Mouse (Mus musculus): Measurements from ENCODE around the gene Mgat4b. TPM values are rescaled to one million over a fixed set of nuclear protein-coding genes. Genes with fewer than 3 reads are reported as not detected.

Mgat4b gene
- polyA plus RNA-seq, 1 experiment = 89.2 TPM

DNA sequence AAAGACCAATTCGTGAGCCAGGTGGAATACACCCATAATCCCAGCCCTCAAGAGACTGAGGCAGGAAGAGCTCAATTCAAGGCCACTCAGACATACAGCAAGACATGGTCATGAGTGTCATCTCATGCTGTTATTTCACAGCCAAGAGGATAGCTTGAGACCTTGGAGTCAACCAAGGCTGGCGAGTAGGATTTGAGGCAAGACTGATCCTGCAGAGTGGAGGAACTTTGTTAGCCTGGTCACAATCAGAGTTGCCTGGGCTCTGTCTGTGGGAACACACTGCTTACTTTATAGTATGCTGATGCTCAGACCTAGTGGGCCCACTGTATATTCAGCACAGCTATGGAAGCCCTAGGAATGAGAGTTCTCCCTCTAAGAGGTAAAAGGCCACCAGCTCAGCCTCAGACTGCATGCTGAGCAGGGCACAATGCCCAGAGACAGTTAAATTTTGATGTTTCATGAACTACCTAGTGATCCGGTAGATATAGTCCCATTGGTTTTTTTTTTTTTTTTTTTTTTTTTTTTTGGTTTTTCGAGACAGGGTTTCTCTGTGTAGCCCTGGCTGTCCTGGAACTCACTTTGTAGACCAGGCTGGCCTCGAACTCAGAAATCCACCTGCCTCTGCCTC, 12.4 kb upstream of the Mgat4b start:
- Histone ChIP-seq H3K79me2 (ENCODE audit: control insufficient read depth, insufficient read depth) (no peaks in the 10 kb centered on the region), H3K36me3 (ENCODE audit: control insufficient read depth, insufficient read depth) (peaks cover 50% of the 10 kb centered on the region), H3ac (ENCODE audit: control insufficient read depth, insufficient read length) (no peak overlapping the region), H3K4me3 (no peak overlapping the region), H3K27me3 (ENCODE audit: control insufficient read depth, insufficient read depth, insufficient read length) (no peaks in the 10 kb centered on the region), H3K4me2 (ENCODE audit: low read depth) (no peak overlapping the region)
- no peak for TF ChIP-seq SRF (IDR thresholded peaks at IDR 0.05; ENCODE audit: control insufficient read depth, insufficient read length, low read depth)
- TF ChIP-seq POLR2AphosphoS2 (IDR thresholded peaks at IDR 0.05; ENCODE audit: insufficient read length, low read depth) = peak; percentile 93
- TF ChIP-seq POLR2A (IDR thresholded peaks at IDR 0.05; ENCODE audit: insufficient read length, low read depth) = peak; percentile 48
- no peak for TF ChIP-seq E2F4 (IDR thresholded peaks at IDR 0.05; ENCODE audit: insufficient read depth)

DNA sequence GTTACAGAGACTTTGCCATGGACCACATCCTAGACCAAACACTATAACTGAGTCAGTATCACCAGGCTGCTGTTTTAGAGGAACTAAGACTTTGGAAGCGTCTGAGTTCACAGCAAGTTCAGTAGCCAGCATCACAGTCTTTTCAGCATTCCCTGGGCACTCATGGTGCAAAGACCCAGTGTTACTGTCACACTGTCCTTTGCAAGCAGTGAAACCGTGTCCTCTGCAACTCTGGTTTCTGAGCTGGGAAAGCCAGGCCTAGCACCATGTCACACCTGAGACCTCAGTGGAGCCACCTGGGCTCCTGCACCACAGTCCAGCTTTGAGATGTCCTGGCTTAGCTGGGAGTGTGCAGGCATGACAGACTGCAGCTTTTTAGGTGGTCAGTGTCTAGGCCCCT, 11.8 kb upstream of the Mgat4b start:
- H3K36me3 ChIP-seq (ENCODE audit: control insufficient read depth, insufficient read depth) = peaks cover 51% of the 10 kb centered on the region
- no peaks in the 10 kb centered on the region for H3K27me3 ChIP-seq (ENCODE audit: control insufficient read depth, insufficient read depth, insufficient read length)
- no peaks in the 10 kb centered on the region for H3K79me2 ChIP-seq (ENCODE audit: control insufficient read depth, insufficient read depth)
- no peak overlapping the region for H3ac ChIP-seq (ENCODE audit: control insufficient read depth, insufficient read length)
- H3K4me2 ChIP-seq (ENCODE audit: low read depth) = no peak overlapping the region
- H3K4me3 ChIP-seq = no peak overlapping the region
- TF ChIP-seq CEBPB (IDR thresholded peaks at IDR 0.05; ENCODE audit: insufficient read depth, poor library complexity, severe bottlenecking) = no peak
- TF ChIP-seq SRF (IDR thresholded peaks at IDR 0.05; ENCODE audit: control insufficient read depth, insufficient read length, low read depth) = no peak
- TF ChIP-seq USF1 (IDR thresholded peaks at IDR 0.05; ENCODE audit: low read depth) = no peak
- TF ChIP-seq TCF12 (IDR thresholded peaks at IDR 0.05; ENCODE audit: insufficient read depth, poor library complexity, severe bottlenecking) = no peak
- no peak for TF ChIP-seq MYOG (IDR thresholded peaks at IDR 0.05; ENCODE audit: control insufficient read depth in 1 of 3, insufficient read depth in 1 of 3, insufficient read length in 2 of 3, low read depth in 2 of 3)
- TF ChIP-seq REST (IDR thresholded peaks at IDR 0.05; ENCODE audit: insufficient read depth, insufficient read length) = no peak
- TF ChIP-seq TCF3 (IDR thresholded peaks at IDR 0.05; ENCODE audit: insufficient read length, low read depth) = no peak
- peak; percentile 86 for TF ChIP-seq POLR2AphosphoS2 (IDR thresholded peaks at IDR 0.05; ENCODE audit: insufficient read length, low read depth)
- peak; percentile 54 for TF ChIP-seq POLR2A (IDR thresholded peaks at IDR 0.05; ENCODE audit: insufficient read length, low read depth)
- TF ChIP-seq E2F4 (IDR thresholded peaks at IDR 0.05; ENCODE audit: insufficient read depth) = no peak

- Histone ChIP-seq H3ac (ENCODE audit: control insufficient read depth, insufficient read length) (no peak overlapping the region), H3K27me3 (ENCODE audit: control insufficient read depth, insufficient read depth, insufficient read length) (no peaks in the 10 kb centered on the region), H3K4me2 (ENCODE audit: low read depth) (no peak overlapping the region), H3K79me2 (ENCODE audit: control insufficient read depth, insufficient read depth) (peaks cover 11% of the 10 kb centered on the region), H3K36me3 (ENCODE audit: control insufficient read depth, insufficient read depth) (peaks cover 68% of the 10 kb centered on the region), H3K4me3 (no peak overlapping the region)
- TF ChIP-seq MAX (IDR thresholded peaks at IDR 0.05; ENCODE audit: low read depth) (no peak), POLR2A (IDR thresholded peaks at IDR 0.05; ENCODE audit: insufficient read length, low read depth) (peak; percentile 33)
These were observed 10.1 kb upstream of the Mgat4b start for GRCm38 (mm10) chr11:50200613-50201012.

DNA sequence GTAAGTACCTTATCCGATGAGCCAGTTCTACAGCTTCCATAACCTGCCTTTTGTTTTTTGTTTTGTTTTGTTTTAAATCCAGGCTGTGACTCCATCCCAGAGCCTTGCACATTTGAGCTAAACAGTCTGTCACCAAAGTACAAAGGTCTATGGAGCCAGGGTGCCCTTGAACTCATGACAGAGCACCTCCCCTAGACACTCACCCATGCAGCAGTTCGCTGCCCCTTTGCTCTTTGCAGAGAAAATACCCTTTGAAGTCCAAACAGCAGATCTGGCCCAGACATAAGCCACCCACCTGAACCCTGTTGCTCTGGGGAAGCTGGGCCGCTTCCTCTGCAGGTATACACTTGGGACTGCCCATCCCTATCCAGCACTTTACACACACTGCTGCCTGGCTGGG, 9.1 kb upstream of the Mgat4b start:
- no peak overlapping the region for H3ac ChIP-seq (ENCODE audit: control insufficient read depth, insufficient read length)
- H3K79me2 ChIP-seq (ENCODE audit: control insufficient read depth, insufficient read depth) = peaks cover 21% of the 10 kb centered on the region
- no peaks in the 10 kb centered on the region for H3K27me3 ChIP-seq (ENCODE audit: control insufficient read depth, insufficient read depth, insufficient read length)
- no peak overlapping the region for H3K4me3 ChIP-seq
- TF ChIP-seq TCF3 (IDR thresholded peaks at IDR 0.05; ENCODE audit: insufficient read length, low read depth) (no peak), E2F4 (IDR thresholded peaks at IDR 0.05; ENCODE audit: insufficient read depth) (no peak), SRF (IDR thresholded peaks at IDR 0.05; ENCODE audit: control insufficient read depth, insufficient read length, low read depth) (no peak), MAX (IDR thresholded peaks at IDR 0.05; ENCODE audit: low read depth) (no peak), MYOD1 (IDR thresholded peaks at IDR 0.05; ENCODE audit: control insufficient read depth in 1 of 3, insufficient read length in 2 of 3, low read depth in 2 of 3) (no peak), MYOG (IDR thresholded peaks at IDR 0.05; ENCODE audit: control insufficient read depth in 1 of 3, insufficient read depth in 1 of 3, insufficient read length in 2 of 3, low read depth in 2 of 3) (no peak), REST (IDR thresholded peaks at IDR 0.05; ENCODE audit: insufficient read depth, insufficient read length) (no peak), POLR2A (IDR thresholded peaks at IDR 0.05; ENCODE audit: insufficient read length, low read depth) (peak; percentile 45), TCF12 (IDR thresholded peaks at IDR 0.05; ENCODE audit: insufficient read depth, poor library complexity, severe bottlenecking) (no peak), USF1 (IDR thresholded peaks at IDR 0.05; ENCODE audit: low read depth) (no peak), CEBPB (IDR thresholded peaks at IDR 0.05; ENCODE audit: insufficient read depth, poor library complexity, severe bottlenecking) (no peak), POLR2AphosphoS2 (IDR thresholded peaks at IDR 0.05; ENCODE audit: insufficient read length, low read depth) (peak; percentile 33)
- H3K36me3 ChIP-seq (ENCODE audit: control insufficient read depth, insufficient read depth) = peaks cover 78% of the 10 kb centered on the region
- no peak overlapping the region for H3K4me2 ChIP-seq (ENCODE audit: low read depth)

- H3K79me2 ChIP-seq (ENCODE audit: control insufficient read depth, insufficient read depth) = peaks cover 38% of the 10 kb centered on the region
- H3K4me3 ChIP-seq = no peak overlapping the region
- no peak overlapping the region for H3K4me2 ChIP-seq (ENCODE audit: low read depth)
- H3K36me3 ChIP-seq (ENCODE audit: control insufficient read depth, insufficient read depth) = peaks cover 91% of the 10 kb centered on the region
- H3K27me3 ChIP-seq (ENCODE audit: control insufficient read depth, insufficient read depth, insufficient read length) = no peaks in the 10 kb centered on the region
- peak; percentile 80 for TF ChIP-seq POLR2AphosphoS2 (IDR thresholded peaks at IDR 0.05; ENCODE audit: insufficient read length, low read depth)
- TF ChIP-seq POLR2A (IDR thresholded peaks at IDR 0.05; ENCODE audit: insufficient read length, low read depth) = peak; percentile 50
- no peak for TF ChIP-seq MAX (IDR thresholded peaks at IDR 0.05; ENCODE audit: low read depth)
- no peak overlapping the region for H3ac ChIP-seq (ENCODE audit: control insufficient read depth, insufficient read length)
These were observed 7.3 kb upstream of the Mgat4b start for GRCm38 (mm10) chr11:50203302-50203827.
